Mouse (Mus musculus) right cerebral cortex, postnatal 14 days (tissue): ENCODE data around the gene Scgb2b20.
"Not testable (repeated sequence)": the region's sequence is repeated elsewhere in the genome, so short reads cannot be mapped to it uniquely, and the experiment has no call there.

ENCODE experiments used
- DNase-seq: peaks from one replicate; pipeline ENCODE4 v3.0.0; 2022

Gene Scgb2b20

GRCm38 (mm10) chr7:33366222-33366621 is at the start of gene Scgb2b20:
TSS of gene Scgb2b20 (minus strand) at chr7:33366322.
- DNase-seq = not testable (repeated sequence)

GRCm38 (mm10) chr7:33409681-33410080 is 43.6 kb upstream of the Scgb2b20 start:
- DNase-seq = not testable (repeated sequence)

- DNase-seq = no peak
Measured at GRCm38 (mm10) chr7:33401650-33402049, 35.5 kb upstream of the Scgb2b20 start.

- DNase-seq = not testable (repeated sequence)
Measured at GRCm38 (mm10) chr7:33399749-33400148, 33.6 kb upstream of the Scgb2b20 start.

- not testable (repeated sequence) for DNase-seq
Measured at GRCm38 (mm10) chr7:33372934-33373333, 6.8 kb upstream of the Scgb2b20 start, which contains the start of gene Scgb1b20. TSS of gene Scgb1b20 (plus strand) at chr7:33373234.
